Mouse (Mus musculus): ENCODE data around the gene Rassf6. TPM values are rescaled to one million over a fixed set of nuclear protein-coding genes. Genes with fewer than 3 reads are reported as not detected.
A peak's percentile ranks its signal among the peaks of the same experiment; 100 is the strongest.
"Not testable (repeated sequence)": the region's sequence is repeated elsewhere in the genome, so short reads cannot be mapped to it uniquely, and the experiment has no call there.

The Rassf6 gene
- polyA plus RNA-seq, 1 experiment = 0.12 TPM

DNA sequence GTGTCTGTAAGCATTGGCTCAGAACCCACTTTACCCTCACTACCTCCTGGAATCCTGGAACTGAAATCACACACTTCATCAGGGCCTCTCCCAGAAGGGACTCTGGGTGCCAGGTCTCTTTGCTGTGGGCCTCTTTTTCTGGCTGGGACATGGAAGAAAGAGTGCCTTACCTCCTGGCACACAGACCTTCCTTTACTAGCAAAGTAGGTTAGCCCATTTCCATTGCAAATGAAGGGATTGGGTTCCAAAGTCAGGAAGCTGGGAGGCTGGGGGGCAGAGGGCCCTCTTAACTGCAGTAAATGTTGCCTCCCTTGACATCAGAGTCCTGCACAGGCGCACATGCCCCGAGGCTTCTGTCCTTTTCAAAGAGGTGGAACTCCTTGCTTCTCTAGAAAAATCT, 17.2 kb downstream of the Rassf6 start:
- TF ChIP-seq USF1 (IDR thresholded peaks at IDR 0.05; ENCODE audit: low read depth) (no peak), CTCF (IDR thresholded peaks at IDR 0.05; ENCODE audit: control insufficient read depth, insufficient read depth, insufficient read length) (no peak), CEBPB (IDR thresholded peaks at IDR 0.05; ENCODE audit: low read depth) (no peak), MAX (IDR thresholded peaks at IDR 0.05) (no peak), MYOG (IDR thresholded peaks at IDR 0.05; ENCODE audit: control insufficient read depth, extremely low read depth, insufficient read length) (no peak)
- H3ac ChIP-seq (ENCODE audit: control insufficient read depth, insufficient read length, low read depth) = no peak overlapping the region

DNA sequence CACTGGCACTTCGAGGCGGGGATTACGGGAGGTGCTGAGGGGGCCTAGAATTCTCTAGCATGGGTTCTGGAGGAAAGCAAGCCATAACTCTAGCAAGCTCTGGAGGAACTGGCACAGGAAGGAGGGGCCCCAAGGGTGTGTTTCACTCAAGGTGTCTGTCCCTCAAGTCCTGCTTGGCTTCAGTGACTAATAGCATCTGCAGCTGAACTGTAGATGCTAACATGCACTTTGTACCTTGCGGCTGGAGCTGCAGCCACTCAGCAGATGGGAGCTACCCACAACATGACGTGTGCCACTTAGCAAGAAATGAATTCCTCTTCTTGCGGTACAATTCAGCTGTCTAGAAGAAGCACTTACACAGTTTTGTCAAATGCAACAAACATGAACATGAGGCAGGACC, 18.7 kb downstream of the Rassf6 start:
- no peaks in the 10 kb centered on the region for H3K36me3 ChIP-seq (ENCODE audit: control insufficient read depth, insufficient read depth)
- H3K79me3 ChIP-seq (ENCODE audit: low read depth) = no peaks in the 10 kb centered on the region
- no peaks in the 10 kb centered on the region for H3K27me3 ChIP-seq (ENCODE audit: control insufficient read depth, insufficient read depth, insufficient read length)
- TF ChIP-seq CTCF (IDR thresholded peaks at IDR 0.05; ENCODE audit: control insufficient read depth, insufficient read depth, insufficient read length) = no peak
- TF ChIP-seq MAX (IDR thresholded peaks at IDR 0.05) = no peak
- no peak for TF ChIP-seq MYOG (IDR thresholded peaks at IDR 0.05; ENCODE audit: control insufficient read depth, extremely low read depth, insufficient read length)
- TF ChIP-seq CEBPB (IDR thresholded peaks at IDR 0.05; ENCODE audit: low read depth) = no peak
- no peak for TF ChIP-seq USF1 (IDR thresholded peaks at IDR 0.05; ENCODE audit: low read depth)
- no peak for TF ChIP-seq FOSL1 (IDR thresholded peaks at IDR 0.05; ENCODE audit: insufficient read depth, low read length, poor library complexity, severe bottlenecking)
- TF ChIP-seq MYOD1 (IDR thresholded peaks at IDR 0.05; ENCODE audit: control insufficient read depth, insufficient read length, low read depth) = no peak
- H3K4me3 ChIP-seq (ENCODE audit: insufficient read depth, poor library complexity, severe bottlenecking) = no peak overlapping the region
- no peak overlapping the region for H3ac ChIP-seq (ENCODE audit: control insufficient read depth, insufficient read length, low read depth)
- H3K79me2 ChIP-seq (ENCODE audit: control insufficient read depth, insufficient read depth) = no peaks in the 10 kb centered on the region

More for the DNA sequence above, 17.2 kb downstream of the Rassf6 start:
- H3K4me3 ChIP-seq (ENCODE audit: insufficient read depth, poor library complexity, severe bottlenecking) = no peak overlapping the region
- H3K27me3 ChIP-seq (ENCODE audit: control insufficient read depth, insufficient read depth, insufficient read length) = no peaks in the 10 kb centered on the region
- H3K79me2 ChIP-seq (ENCODE audit: control insufficient read depth, insufficient read depth) = no peaks in the 10 kb centered on the region
- H3K79me3 ChIP-seq (ENCODE audit: low read depth) = no peaks in the 10 kb centered on the region
- no peaks in the 10 kb centered on the region for H3K36me3 ChIP-seq (ENCODE audit: control insufficient read depth, insufficient read depth)

DNA sequence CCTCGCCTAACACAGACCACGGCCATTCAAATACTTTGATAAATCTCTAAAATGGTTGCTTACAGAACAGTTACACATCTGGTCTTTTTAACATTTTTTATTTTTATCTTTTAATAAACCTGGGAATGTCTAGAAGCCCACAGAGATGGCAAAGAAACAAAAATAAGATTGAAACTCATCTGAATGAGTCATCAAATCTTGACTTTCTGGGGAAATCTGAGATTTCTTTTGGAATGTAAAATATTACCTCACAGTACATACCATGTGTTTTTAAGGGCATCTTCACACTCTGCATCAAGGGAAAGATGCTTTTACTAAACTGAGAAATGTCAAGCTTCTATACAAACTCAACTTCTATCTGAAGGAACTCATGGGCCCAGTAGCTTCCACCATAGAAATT, 19.1 kb downstream of the Rassf6 start:
- Histone ChIP-seq H3K79me3 (ENCODE audit: low read depth) (no peaks in the 10 kb centered on the region), H3ac (ENCODE audit: control insufficient read depth, insufficient read length, low read depth) (no peak overlapping the region), H3K27me3 (ENCODE audit: control insufficient read depth, insufficient read depth, insufficient read length) (no peaks in the 10 kb centered on the region), H3K79me2 (ENCODE audit: control insufficient read depth, insufficient read depth) (no peaks in the 10 kb centered on the region), H3K36me3 (ENCODE audit: control insufficient read depth, insufficient read depth) (no peaks in the 10 kb centered on the region), H3K4me3 (ENCODE audit: insufficient read depth, poor library complexity, severe bottlenecking) (no peak overlapping the region)
- TF ChIP-seq MYOD1 (IDR thresholded peaks at IDR 0.05; ENCODE audit: control insufficient read depth, insufficient read length, low read depth) (no peak), USF1 (IDR thresholded peaks at IDR 0.05; ENCODE audit: low read depth) (no peak), CEBPB (IDR thresholded peaks at IDR 0.05; ENCODE audit: low read depth) (peak; percentile 27), CTCF (IDR thresholded peaks at IDR 0.05; ENCODE audit: control insufficient read depth, insufficient read depth, insufficient read length) (no peak), MAX (IDR thresholded peaks at IDR 0.05) (no peak), MYOG (IDR thresholded peaks at IDR 0.05; ENCODE audit: control insufficient read depth, extremely low read depth, insufficient read length) (no peak)

GRCm38 (mm10) chr5:90617859-90618258, 22.6 kb downstream of the Rassf6 start:
- TF ChIP-seq FOSL1 (IDR thresholded peaks at IDR 0.05; ENCODE audit: insufficient read depth, low read length, poor library complexity, severe bottlenecking) (no peak), CEBPB (IDR thresholded peaks at IDR 0.05; ENCODE audit: low read depth) (no peak), MYOD1 (IDR thresholded peaks at IDR 0.05; ENCODE audit: control insufficient read depth, insufficient read length, low read depth) (no peak), MAX (IDR thresholded peaks at IDR 0.05) (no peak), USF1 (IDR thresholded peaks at IDR 0.05; ENCODE audit: low read depth) (no peak), MYOG (IDR thresholded peaks at IDR 0.05; ENCODE audit: control insufficient read depth, extremely low read depth, insufficient read length) (no peak), CTCF (IDR thresholded peaks at IDR 0.05; ENCODE audit: control insufficient read depth, insufficient read depth, insufficient read length) (no peak)
- Histone ChIP-seq H3K4me3 (ENCODE audit: insufficient read depth, poor library complexity, severe bottlenecking) (no peak overlapping the region), H3K79me3 (ENCODE audit: low read depth) (no peaks in the 10 kb centered on the region), H3K36me3 (ENCODE audit: control insufficient read depth, insufficient read depth) (no peaks in the 10 kb centered on the region), H3K27me3 (ENCODE audit: control insufficient read depth, insufficient read depth, insufficient read length) (no peaks in the 10 kb centered on the region), H3K79me2 (ENCODE audit: control insufficient read depth, insufficient read depth) (no peaks in the 10 kb centered on the region), H3ac (ENCODE audit: control insufficient read depth, insufficient read length, low read depth) (no peak overlapping the region)

- H3K79me3 ChIP-seq (ENCODE audit: low read depth); H3K36me3 ChIP-seq (ENCODE audit: control insufficient read depth, insufficient read depth); H3ac ChIP-seq (ENCODE audit: control insufficient read depth, insufficient read length, low read depth); H3K4me3 ChIP-seq (ENCODE audit: insufficient read depth, poor library complexity, severe bottlenecking); H3K27me3 ChIP-seq (ENCODE audit: control insufficient read depth, insufficient read depth, insufficient read length); H3K79me2 ChIP-seq (ENCODE audit: control insufficient read depth, insufficient read depth): not testable (repeated sequence)
Observed at GRCm38 (mm10) chr5:90612751-90613150, 27.7 kb downstream of the Rassf6 start.

DNA sequence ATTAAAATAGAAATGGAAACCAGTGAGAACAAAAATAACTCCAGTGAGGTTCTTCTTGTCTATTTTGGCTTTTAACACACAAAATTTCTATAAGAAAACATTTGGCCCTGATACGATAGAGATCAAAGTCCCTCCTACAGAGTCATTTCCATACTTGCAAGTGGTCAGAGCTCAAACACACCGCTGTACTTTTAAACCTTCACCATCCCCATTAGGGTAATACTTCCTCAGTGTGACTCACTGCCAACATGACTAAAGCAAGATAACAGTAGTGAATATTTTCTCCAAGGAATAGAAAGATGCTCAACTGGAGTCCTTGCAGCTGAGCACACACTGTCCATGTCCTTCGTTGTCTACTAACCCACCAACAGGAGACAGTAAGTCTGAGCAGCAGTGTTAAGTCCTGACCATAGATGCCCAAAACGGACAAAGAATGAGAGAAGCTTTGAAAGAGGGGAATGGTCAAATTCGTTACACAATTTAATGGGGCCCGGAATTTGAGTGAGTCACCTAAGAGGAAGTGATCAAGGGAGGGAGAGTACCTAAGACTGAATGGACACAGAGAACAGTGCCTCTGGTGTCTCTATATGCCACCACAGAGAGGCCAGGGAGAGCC, 28.4 kb downstream of the Rassf6 start:
- Histone ChIP-seq H3K79me3 (ENCODE audit: low read depth) (no peaks in the 10 kb centered on the region), H3K36me3 (ENCODE audit: control insufficient read depth, insufficient read depth) (no peaks in the 10 kb centered on the region), H3K4me3 (ENCODE audit: insufficient read depth, poor library complexity, severe bottlenecking) (no peak overlapping the region), H3K79me2 (ENCODE audit: control insufficient read depth, insufficient read depth) (no peaks in the 10 kb centered on the region), H3ac (ENCODE audit: control insufficient read depth, insufficient read length, low read depth) (no peak overlapping the region), H3K27me3 (ENCODE audit: control insufficient read depth, insufficient read depth, insufficient read length) (no peaks in the 10 kb centered on the region)
- TF ChIP-seq CEBPB (IDR thresholded peaks at IDR 0.05; ENCODE audit: low read depth) (peak; percentile 71), USF1 (IDR thresholded peaks at IDR 0.05; ENCODE audit: low read depth) (no peak)

All from C2C12 (cell line).